Mouse (Mus musculus): Measurements from ENCODE around the gene Adh6b. TPM values are rescaled to one million over a fixed set of nuclear protein-coding genes. Genes with fewer than 3 reads are reported as not detected.
"Not testable (repeated sequence)": the region's sequence is repeated elsewhere in the genome, so short reads cannot be mapped to it uniquely, and the experiment has no call there.

Gene Adh6b
- polyA plus RNA-seq, 1 experiment from 2014 or later, result not detected

GRCm38 (mm10) chr3:138369546-138369945 lies 28.0 kb downstream of the Adh6b start:
- ATAC-seq (replicated peaks), result no peak
- Histone ChIP-seq H3K9me3 (no peaks in the 10 kb centered on the region), H3K27ac (no peak overlapping the region), H3K4me2 (no peak overlapping the region), H3K36me3 (replicated peaks) (no peaks in the 10 kb centered on the region), H3K4me1 (no peaks in the 10 kb centered on the region), H3K4me3 (no peak overlapping the region), H3K9ac (no peak overlapping the region), H3K27me3 (replicated peaks) (no peaks in the 10 kb centered on the region)
- WGBS, result 93% methylated on average over 1 of the region's 1 CpGs

GRCm38 (mm10) chr3:138370289-138370688 lies 28.7 kb downstream of the Adh6b start:
- H3K9me3 ChIP-seq; H3K4me1 ChIP-seq; H3K4me3 ChIP-seq; H3K27ac ChIP-seq; ATAC-seq (replicated peaks); H3K27me3 ChIP-seq (replicated peaks); H3K36me3 ChIP-seq (replicated peaks); H3K9ac ChIP-seq; H3K4me2 ChIP-seq: not testable (repeated sequence)
- WGBS, result 82% methylated on average over 4 of the region's 4 CpGs

GRCm38 (mm10) chr3:138373920-138374319 lies 32.3 kb downstream of the Adh6b start:
- Histone ChIP-seq H3K27me3 (replicated peaks) (no peaks in the 10 kb centered on the region), H3K9me3 (no peaks in the 10 kb centered on the region), H3K4me1 (no peaks in the 10 kb centered on the region), H3K27ac (no peak overlapping the region), H3K4me2 (no peak overlapping the region), H3K4me3 (no peak overlapping the region), H3K36me3 (replicated peaks) (no peaks in the 10 kb centered on the region), H3K9ac (no peak overlapping the region)
- no peak for ATAC-seq (replicated peaks)
- 76% methylated on average over 4 of the region's 4 CpGs for WGBS

- ATAC-seq (replicated peaks), result no peak
- no peaks in the 10 kb centered on the region for H3K9me3 ChIP-seq
- WGBS, result 90% methylated on average over 2 of the region's 2 CpGs
- H3K4me1 ChIP-seq, result no peaks in the 10 kb centered on the region
- H3K36me3 ChIP-seq (replicated peaks), result no peaks in the 10 kb centered on the region
- H3K9ac ChIP-seq, result no peak overlapping the region
- H3K4me3 ChIP-seq, result no peak overlapping the region
- no peaks in the 10 kb centered on the region for H3K27me3 ChIP-seq (replicated peaks)
- no peak overlapping the region for H3K27ac ChIP-seq
- H3K4me2 ChIP-seq, result no peak overlapping the region
Measured at GRCm38 (mm10) chr3:138375148-138375547, 33.6 kb downstream of the Adh6b start.

- H3K27ac ChIP-seq, result no peak overlapping the region
- H3K4me3 ChIP-seq, result no peak overlapping the region
- H3K9me3 ChIP-seq, result no peaks in the 10 kb centered on the region
- WGBS, result 30% methylated on average over 3 of the region's 3 CpGs
- no peak overlapping the region for H3K4me2 ChIP-seq
- no peaks in the 10 kb centered on the region for H3K27me3 ChIP-seq (replicated peaks)
- no peaks in the 10 kb centered on the region for H3K4me1 ChIP-seq
- ATAC-seq (replicated peaks), result no peak
- no peaks in the 10 kb centered on the region for H3K36me3 ChIP-seq (replicated peaks)
- H3K9ac ChIP-seq, result no peak overlapping the region
Measured at GRCm38 (mm10) chr3:138381133-138381532, 39.6 kb downstream of the Adh6b start.

- Histone ChIP-seq H3K4me3 (no peak overlapping the region), H3K9ac (no peak overlapping the region), H3K27me3 (replicated peaks) (no peaks in the 10 kb centered on the region), H3K9me3 (no peaks in the 10 kb centered on the region), H3K36me3 (replicated peaks) (no peaks in the 10 kb centered on the region), H3K4me2 (no peak overlapping the region), H3K27ac (no peak overlapping the region), H3K4me1 (no peaks in the 10 kb centered on the region)
- no peak for ATAC-seq (replicated peaks)
- 89% methylated on average over 6 of the region's 6 CpGs for WGBS
Measured at GRCm38 (mm10) chr3:138387155-138387554, 45.6 kb downstream of the Adh6b start.

GRCm38 (mm10) chr3:138404872-138405271 lies 63.3 kb downstream of the Adh6b start:
- H3K4me3 ChIP-seq, result no peak overlapping the region
- H3K9me3 ChIP-seq, result no peaks in the 10 kb centered on the region
- no peak overlapping the region for H3K4me2 ChIP-seq
- 76% methylated on average over 3 of the region's 3 CpGs for WGBS
- no peaks in the 10 kb centered on the region for H3K4me1 ChIP-seq
- ATAC-seq (replicated peaks), result no peak
- H3K27ac ChIP-seq, result no peak overlapping the region
- H3K9ac ChIP-seq, result no peak overlapping the region
- H3K27me3 ChIP-seq (replicated peaks), result no peaks in the 10 kb centered on the region
- H3K36me3 ChIP-seq (replicated peaks), result no peaks in the 10 kb centered on the region

GRCm38 (mm10) chr3:138405341-138405740 lies 63.8 kb downstream of the Adh6b start:
- 56% methylated on average over 3 of the region's 3 CpGs for WGBS
- ATAC-seq (replicated peaks), result no peak
- H3K27ac ChIP-seq, result no peak overlapping the region
- H3K36me3 ChIP-seq (replicated peaks), result no peaks in the 10 kb centered on the region
- H3K4me1 ChIP-seq, result no peaks in the 10 kb centered on the region
- no peaks in the 10 kb centered on the region for H3K27me3 ChIP-seq (replicated peaks)
- no peak overlapping the region for H3K4me3 ChIP-seq
- H3K9ac ChIP-seq, result no peak overlapping the region
- no peaks in the 10 kb centered on the region for H3K9me3 ChIP-seq
- no peak overlapping the region for H3K4me2 ChIP-seq

GRCm38 (mm10) chr3:138405840-138406239 lies 64.3 kb downstream of the Adh6b start:
- Histone ChIP-seq H3K27ac (no peak overlapping the region), H3K27me3 (replicated peaks) (no peaks in the 10 kb centered on the region), H3K4me2 (no peak overlapping the region), H3K9me3 (no peaks in the 10 kb centered on the region), H3K9ac (no peak overlapping the region), H3K4me1 (no peaks in the 10 kb centered on the region), H3K36me3 (replicated peaks) (no peaks in the 10 kb centered on the region), H3K4me3 (no peak overlapping the region)
- ATAC-seq (replicated peaks), result no peak
- 79% methylated on average over 7 of the region's 7 CpGs for WGBS

GRCm38 (mm10) chr3:138407920-138408319 lies 66.3 kb downstream of the Adh6b start:
- Histone ChIP-seq H3K36me3 (replicated peaks) (no peaks in the 10 kb centered on the region), H3K4me3 (no peak overlapping the region), H3K4me2 (no peak overlapping the region), H3K9me3 (no peaks in the 10 kb centered on the region), H3K27me3 (replicated peaks) (no peaks in the 10 kb centered on the region), H3K27ac (no peak overlapping the region), H3K9ac (no peak overlapping the region), H3K4me1 (no peaks in the 10 kb centered on the region)
- ATAC-seq (replicated peaks), result no peak
- 92% methylated on average over 1 of the region's 1 CpGs for WGBS

Other genes starting within 250 kb of the Adh6b start
- 6.5 and 7.3 TPM in 2 replicates for gene Trmt10a, start 198.3 kb upstream of the Adh6b start, polyA plus RNA-seq (2015; fragmentation: Nextera tagmentation; extraction: Ambion mirVana)
- gene Mttp, start 196.8 kb upstream of the Adh6b start, polyA plus RNA-seq (2015; fragmentation: Nextera tagmentation; extraction: Ambion mirVana), result 8.3 and 10.9 TPM in 2 replicates
- not detected in 2 replicates for gene 4930579F01Rik, start 147.9 kb upstream of the Adh6b start, polyA plus RNA-seq (2015; fragmentation: Nextera tagmentation; extraction: Ambion mirVana)
- gene Adh7, start 124.0 kb upstream of the Adh6b start, polyA plus RNA-seq (2015; fragmentation: Nextera tagmentation; extraction: Ambion mirVana), result 1.2 and 1.4 TPM in 2 replicates
- 1.1 TPM in 2 replicates for gene Adh1, start 80.8 kb upstream of the Adh6b start, polyA plus RNA-seq (2015; fragmentation: Nextera tagmentation; extraction: Ambion mirVana)
- gene Adh6a, start 28.5 kb upstream of the Adh6b start, polyA plus RNA-seq (2015; fragmentation: Nextera tagmentation; extraction: Ambion mirVana), result 0.13 TPM in 1 of 2 replicates, not detected in the other
- not detected in 2 replicates for gene Adh4, start 73.7 kb downstream of the Adh6b start, polyA plus RNA-seq (2015; fragmentation: Nextera tagmentation; extraction: Ambion mirVana)
- gene Adh5, start 101.3 kb downstream of the Adh6b start, polyA plus RNA-seq (2015; fragmentation: Nextera tagmentation; extraction: Ambion mirVana), result 194 and 197 TPM in 2 replicates
- gene Metap1, start 147.7 kb downstream of the Adh6b start, polyA plus RNA-seq (2015; fragmentation: Nextera tagmentation; extraction: Ambion mirVana), result 47.6 and 48.5 TPM in 2 replicates
- 356 and 364 TPM in 2 replicates for gene Eif4e, start 184.4 kb downstream of the Adh6b start, polyA plus RNA-seq (2015; fragmentation: Nextera tagmentation; extraction: Ambion mirVana)